Mouse (Mus musculus): Measurements from ENCODE around the gene Med17. TPM values are rescaled to one million over a fixed set of nuclear protein-coding genes. Genes with fewer than 3 reads are reported as not detected.
A peak's percentile ranks its signal among the peaks of the same experiment; 100 is the strongest.

Med17 gene
- total RNA-seq, 2 experiments from 2014 or later: 35.7 to 35.8 TPM

DNA sequence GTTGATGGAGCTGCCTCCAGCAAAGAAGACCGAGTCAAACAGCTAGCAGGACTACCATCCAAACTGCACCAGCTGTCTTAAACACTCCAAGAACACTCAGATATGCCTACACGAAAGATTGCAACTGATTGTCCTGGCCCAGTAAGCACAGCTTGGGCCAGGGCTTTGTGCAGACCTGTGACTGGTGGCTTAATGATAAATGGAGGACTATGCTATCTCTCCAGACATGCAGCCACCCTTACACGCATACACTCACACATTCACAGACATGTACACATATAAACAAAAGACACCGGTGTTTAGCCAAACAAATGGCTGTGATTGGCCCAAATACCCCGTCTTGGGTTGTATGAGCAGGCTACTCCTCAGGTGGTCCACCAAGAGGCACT is 754 bp upstream of the Med17 start:
- TF ChIP-seq CTCF (IDR thresholded peaks at IDR 0.05): no peak
- no peak for DNase-seq (ENCODE audit: extremely low spot score in 1 of 2, low spot score in 2 of 2)
- Histone ChIP-seq H3K27ac (peak overlapping the region; percentile 90), H3K4me3 (peak overlapping the region; percentile 74)
- intact Hi-C loops (cut with DNase I): no loop called here

DNA sequence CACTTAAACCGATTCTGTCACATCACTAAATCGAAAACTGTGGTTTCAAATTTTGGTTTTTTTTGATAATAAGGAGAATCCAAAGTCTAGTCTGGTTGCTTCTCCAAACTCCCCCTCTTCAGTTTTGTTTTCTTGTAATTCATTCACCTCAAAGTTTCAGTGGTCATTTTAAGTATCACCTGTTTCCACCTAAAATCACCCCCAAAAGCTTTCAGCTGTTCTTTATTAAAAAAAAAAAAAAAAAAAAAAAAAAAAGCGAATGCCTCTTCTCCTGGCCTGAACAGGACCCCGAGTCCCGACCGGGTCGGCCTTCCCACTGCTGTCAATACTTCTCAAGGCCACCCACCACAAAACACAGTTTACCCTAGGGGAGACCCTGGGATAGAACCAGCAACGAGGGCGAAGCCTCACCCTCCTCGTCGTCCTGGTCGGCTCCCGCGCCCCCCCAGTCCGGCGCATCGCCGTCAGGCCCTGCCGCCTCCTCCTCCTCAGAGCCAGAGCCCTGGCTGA is 537 bp downstream of the Med17 start:
- TF ChIP-seq CTCF (IDR thresholded peaks at IDR 0.05): no peak
- no peak for DNase-seq (ENCODE audit: extremely low spot score in 1 of 2, low spot score in 2 of 2)
- intact Hi-C loops (cut with DNase I): loop anchor here (2.0 kb wide), 1 partner anchor 28 kb away; the partner anchor contains the start of genes 4931406C07Rik and Taf1d
- Histone ChIP-seq H3K27ac (peak overlapping the region; percentile 90), H3K4me3 (peak overlapping the region; percentile 74)

DNA sequence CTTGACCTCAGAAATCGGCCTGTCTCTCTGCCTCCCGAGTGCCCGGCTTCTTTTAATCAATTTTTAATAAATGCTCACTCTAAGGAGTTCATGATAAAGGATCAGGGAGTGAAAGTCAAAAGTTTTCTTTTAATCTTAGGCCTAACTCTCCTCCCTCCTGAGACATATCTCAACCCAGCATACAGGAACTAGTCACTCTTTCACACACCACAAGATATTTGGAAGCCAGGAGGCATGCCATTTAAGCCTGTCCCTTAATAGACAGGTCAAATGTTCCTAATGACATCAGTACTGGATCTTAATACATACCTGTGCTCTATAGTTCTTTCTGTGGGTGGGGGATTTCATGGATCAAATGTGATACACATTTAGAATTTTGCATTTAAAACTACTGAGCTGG is 1.4 kb downstream of the Med17 start:
- H3K4me3 ChIP-seq: no peak overlapping the region
- no peak for TF ChIP-seq CTCF (IDR thresholded peaks at IDR 0.05)
- intact Hi-C loops (cut with DNase I): loop anchor here (2.0 kb wide), 1 partner anchor 28 kb away; the partner anchor contains the start of genes 4931406C07Rik and Taf1d
- no peak for DNase-seq (ENCODE audit: extremely low spot score in 1 of 2, low spot score in 2 of 2)
- no peak overlapping the region for H3K27ac ChIP-seq

DNA sequence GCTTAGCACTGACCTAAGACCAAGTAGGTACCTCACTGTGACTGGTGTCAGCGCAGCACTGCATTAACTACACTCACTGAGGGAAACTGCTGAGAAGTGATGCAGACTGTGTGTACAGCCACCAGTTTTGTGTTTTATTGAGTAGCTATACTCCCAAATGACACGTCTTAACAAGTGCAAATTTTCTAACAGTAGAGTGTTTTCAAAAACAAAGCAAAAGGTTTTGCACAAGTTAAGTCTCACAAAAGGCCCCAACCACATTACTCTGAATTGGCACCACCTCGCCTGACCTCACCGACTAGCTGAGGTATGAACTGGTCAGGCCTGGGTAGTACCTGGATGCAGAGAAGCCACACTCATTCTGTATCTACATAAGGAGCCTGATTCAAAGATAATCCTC is 2.9 kb downstream of the Med17 start:
- no peak overlapping the region for H3K27ac ChIP-seq
- no peak for TF ChIP-seq CTCF (IDR thresholded peaks at IDR 0.05)
- no peak overlapping the region for H3K4me3 ChIP-seq
- DNase-seq (ENCODE audit: extremely low spot score in 1 of 2, low spot score in 2 of 2): no peak
- intact Hi-C loops (cut with DNase I): no loop called here

DNA sequence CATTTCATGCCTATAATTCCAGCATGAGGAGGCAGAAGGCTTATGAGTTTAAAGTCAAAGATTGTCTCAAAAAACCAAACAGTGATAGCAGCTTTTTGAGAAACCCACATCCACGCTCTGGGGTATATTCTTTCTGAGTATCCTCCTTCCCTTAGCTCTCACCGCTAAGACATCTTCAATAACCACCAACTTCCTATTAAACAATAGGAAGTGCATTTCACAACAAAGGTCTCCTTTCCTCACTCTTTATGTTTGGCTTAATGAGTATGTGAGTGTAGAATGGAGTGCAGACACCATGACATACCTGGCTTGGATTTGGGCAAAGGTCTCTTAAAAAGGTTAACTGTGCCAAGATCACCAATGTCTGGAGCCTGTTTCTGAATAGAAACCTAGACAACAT is 5.8 kb downstream of the Med17 start:
- TF ChIP-seq CTCF (IDR thresholded peaks at IDR 0.05): no peak
- Histone ChIP-seq H3K4me3 (no peak overlapping the region), H3K27ac (no peak overlapping the region)
- intact Hi-C loops (cut with DNase I): no loop called here
- no peak for DNase-seq (ENCODE audit: extremely low spot score in 1 of 2, low spot score in 2 of 2)

DNA sequence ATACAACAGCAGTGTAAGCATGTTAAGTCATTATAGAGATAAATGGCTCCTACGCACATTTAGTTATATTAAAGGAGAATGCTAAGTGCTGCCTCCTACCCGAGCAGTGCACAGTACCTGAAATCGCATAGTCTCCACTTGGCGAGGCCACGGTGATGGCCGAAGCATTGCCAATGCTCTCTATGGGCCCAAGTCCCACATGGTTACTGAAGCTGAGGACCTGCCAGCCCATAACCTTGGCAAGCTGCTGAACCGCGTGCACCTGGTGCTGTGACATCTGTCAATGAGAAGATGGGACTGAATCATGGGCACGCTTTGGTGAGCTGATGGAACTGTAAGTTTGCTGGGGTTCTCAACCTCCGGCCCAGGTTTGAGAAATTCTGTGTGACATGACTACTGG is 16.2 kb downstream of the Med17 start:
- Histone ChIP-seq H3K27ac (no peak overlapping the region), H3K4me3 (no peak overlapping the region)
- TF ChIP-seq CTCF (IDR thresholded peaks at IDR 0.05): no peak
- intact Hi-C loops (cut with DNase I): no loop called here
- DNase-seq (ENCODE audit: extremely low spot score in 1 of 2, low spot score in 2 of 2): no peak

DNA sequence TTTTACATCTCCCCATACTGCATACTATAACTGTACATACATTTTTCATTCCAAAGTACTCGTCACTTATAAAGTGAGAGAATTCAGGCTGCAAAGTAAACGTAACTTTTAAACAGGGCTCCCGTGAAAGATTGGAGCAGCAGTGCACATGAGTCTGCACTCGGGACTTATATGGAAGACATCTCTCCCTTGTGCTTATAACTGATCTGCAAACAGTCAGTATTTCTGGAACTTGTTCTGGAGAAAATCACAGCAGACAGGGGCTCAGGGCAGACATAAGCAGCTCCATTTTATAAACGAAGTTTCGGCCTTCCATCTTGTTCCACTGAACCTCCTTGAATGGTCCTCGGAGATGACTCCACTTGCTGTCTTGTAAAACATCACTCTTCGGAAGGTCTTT is 17.8 kb downstream of the Med17 start:
- H3K4me3 ChIP-seq: no peak overlapping the region
- intact Hi-C loops (cut with DNase I): no loop called here
- no peak for TF ChIP-seq CTCF (IDR thresholded peaks at IDR 0.05)
- DNase-seq (ENCODE audit: extremely low spot score in 1 of 2, low spot score in 2 of 2): no peak
- no peak overlapping the region for H3K27ac ChIP-seq

DNA sequence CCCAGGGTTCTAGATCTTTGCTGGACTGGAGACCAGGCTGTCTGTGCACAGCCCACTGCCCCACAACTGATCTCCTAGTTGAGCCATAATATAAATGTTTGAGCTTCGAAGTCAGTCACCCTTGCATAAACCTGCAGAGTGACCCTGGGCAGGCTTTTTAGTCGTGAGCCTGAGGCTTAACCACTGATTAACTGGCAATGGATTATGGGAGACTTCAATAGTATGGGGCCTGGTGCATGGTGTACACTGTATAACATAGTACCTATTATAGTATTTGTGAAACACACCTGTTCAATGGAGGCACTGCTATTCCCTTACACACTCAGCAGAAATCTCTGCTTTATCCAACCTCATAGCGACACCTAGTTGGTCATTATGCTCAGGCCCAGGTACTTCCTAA is 23.5 kb downstream of the Med17 start:
- no peak overlapping the region for H3K27ac ChIP-seq
- no peak for DNase-seq (ENCODE audit: extremely low spot score in 1 of 2, low spot score in 2 of 2)
- no peak for TF ChIP-seq CTCF (IDR thresholded peaks at IDR 0.05)
- H3K4me3 ChIP-seq: no peak overlapping the region
- intact Hi-C loops (cut with DNase I): no loop called here

DNA sequence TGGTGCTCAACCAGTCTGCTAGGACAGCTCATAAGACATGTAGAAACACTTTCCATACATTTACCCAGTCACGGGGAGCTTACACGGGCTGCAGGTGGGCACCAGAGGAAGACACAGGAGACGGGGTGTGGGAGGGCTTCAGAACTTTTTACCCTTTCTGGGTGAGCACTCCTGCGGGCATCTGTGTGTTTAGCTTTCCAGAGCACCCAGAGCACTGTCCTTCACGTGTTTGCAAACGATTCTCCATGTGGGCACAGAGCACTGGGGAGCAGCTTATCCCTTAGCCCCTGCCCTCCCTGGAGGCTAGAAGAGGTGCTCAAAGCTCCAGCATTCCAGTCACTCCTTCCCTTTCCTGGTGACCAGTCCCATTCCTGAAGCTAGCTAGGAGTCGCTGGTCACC is 25.2 kb downstream of the Med17 start:
- no peak for DNase-seq (ENCODE audit: extremely low spot score in 1 of 2, low spot score in 2 of 2)
- TF ChIP-seq CTCF (IDR thresholded peaks at IDR 0.05): no peak
- intact Hi-C loops (cut with DNase I): no loop called here
- Histone ChIP-seq H3K27ac (no peak overlapping the region), H3K4me3 (no peak overlapping the region)

DNA sequence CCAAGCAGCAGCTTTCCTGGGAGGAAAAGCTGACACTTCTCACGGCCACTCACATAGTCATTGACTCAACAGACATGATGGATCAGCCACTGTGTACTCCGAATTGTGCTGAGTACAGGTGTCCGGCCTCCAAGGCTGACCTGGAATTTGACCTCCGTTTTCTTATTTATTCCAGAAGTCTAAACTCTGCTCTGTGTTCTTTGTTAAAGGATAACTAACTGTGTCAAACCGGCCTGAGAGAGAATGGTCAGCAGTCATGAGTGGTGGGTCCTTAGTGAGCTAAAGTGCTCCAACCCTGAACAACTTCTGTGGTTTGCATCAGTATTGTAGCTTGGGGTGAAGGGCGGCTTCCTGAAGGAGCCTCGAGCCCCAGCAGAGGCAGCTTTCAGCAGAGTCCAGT is 27.5 kb downstream of the Med17 start:
- no peak for DNase-seq (ENCODE audit: extremely low spot score in 1 of 2, low spot score in 2 of 2)
- Histone ChIP-seq H3K4me3 (no peak overlapping the region), H3K27ac (no peak overlapping the region)
- intact Hi-C loops (cut with DNase I): no loop called here
- no peak for TF ChIP-seq CTCF (IDR thresholded peaks at IDR 0.05)

DNA sequence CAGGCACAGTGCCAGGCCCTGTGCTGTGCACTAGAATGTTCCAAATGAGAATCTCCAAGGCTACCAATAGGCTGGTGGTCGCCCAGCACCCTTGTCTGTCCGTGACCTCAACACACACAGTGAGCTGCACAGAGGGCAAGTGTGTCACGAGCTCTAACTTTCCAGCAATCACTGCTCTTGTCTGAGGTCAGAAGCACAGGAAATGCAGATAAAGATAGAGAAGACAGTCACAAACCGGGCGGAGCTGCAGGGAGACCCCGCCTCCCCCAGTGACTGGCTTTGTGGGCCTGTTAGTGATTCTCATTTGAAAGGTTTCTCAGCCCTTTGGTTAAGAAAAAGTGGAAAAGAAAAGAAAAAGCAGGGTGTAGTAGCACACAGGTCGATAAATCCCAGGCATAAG is 29.4 kb downstream of the Med17 start:
- Histone ChIP-seq H3K27ac (no peak overlapping the region), H3K4me3 (no peak overlapping the region)
- no peak for TF ChIP-seq CTCF (IDR thresholded peaks at IDR 0.05)
- no peak for DNase-seq (ENCODE audit: extremely low spot score in 1 of 2, low spot score in 2 of 2)
- intact Hi-C loops (cut with DNase I): no loop called here

DNA sequence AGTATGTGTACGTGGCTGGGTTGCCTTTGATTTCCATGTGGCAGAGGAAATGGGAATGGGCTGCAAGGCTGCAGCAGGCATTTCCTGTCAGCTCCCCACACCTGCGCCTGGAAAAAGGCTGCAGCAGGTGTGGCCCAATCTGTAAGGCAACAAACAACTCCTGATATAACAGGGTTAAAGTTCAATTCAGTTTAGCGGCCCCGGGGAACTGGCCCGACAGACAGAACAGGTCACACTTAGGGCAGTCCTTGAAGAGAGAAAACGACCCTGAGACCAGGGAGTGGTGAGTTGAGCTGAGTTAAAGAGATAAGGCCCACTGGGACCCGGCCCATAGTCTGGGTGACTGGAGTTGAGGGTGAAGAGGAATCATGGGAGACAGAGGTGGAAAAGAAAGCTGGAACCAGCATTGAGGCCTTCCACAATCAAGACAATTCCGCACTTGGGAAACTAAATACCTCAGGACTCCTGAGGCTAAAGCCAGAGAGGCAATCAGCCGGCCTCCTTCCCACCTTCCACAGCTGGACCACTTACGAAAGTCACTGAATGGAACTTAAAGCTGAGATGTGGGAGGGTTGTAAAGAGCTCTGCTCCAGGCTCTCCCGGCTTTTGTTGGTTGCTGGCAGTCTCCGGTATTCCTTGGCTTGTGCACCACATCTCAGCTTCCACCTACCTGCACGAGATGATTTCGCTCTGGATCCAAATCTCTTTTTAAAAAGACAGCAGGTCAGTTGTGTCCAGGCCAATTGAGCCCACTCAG is 34.2 kb downstream of the Med17 start:
- TF ChIP-seq CTCF (IDR thresholded peaks at IDR 0.05): no peak
- intact Hi-C loops (cut with DNase I): no loop called here
- no peak overlapping the region for H3K4me3 ChIP-seq
- no peak for DNase-seq (ENCODE audit: extremely low spot score in 1 of 2, low spot score in 2 of 2)
- no peak overlapping the region for H3K27ac ChIP-seq

DNA sequence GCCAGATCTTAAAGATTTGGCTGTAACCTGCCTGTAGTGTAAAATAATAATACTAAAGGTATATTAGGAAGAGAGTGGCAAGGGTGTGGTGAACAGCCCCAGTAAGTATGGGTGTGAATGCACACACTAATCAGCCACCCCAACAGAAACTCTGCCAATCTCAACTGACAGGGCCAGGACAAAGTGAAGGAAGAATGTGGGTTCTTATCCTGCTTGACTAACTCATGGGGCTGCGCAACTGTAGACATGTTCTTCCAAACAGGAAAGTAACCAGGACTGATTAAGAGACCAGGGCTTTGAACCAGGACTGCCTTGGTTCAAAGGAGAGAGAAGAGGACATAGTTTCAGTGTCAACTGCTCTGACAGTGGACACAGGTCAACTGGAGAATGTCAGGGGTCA is 37.6 kb downstream of the Med17 start:
- DNase-seq (ENCODE audit: extremely low spot score in 1 of 2, low spot score in 2 of 2): no peak
- Histone ChIP-seq H3K4me3 (no peak overlapping the region), H3K27ac (no peak overlapping the region)
- no peak for TF ChIP-seq CTCF (IDR thresholded peaks at IDR 0.05)
- intact Hi-C loops (cut with DNase I): no loop called here
